Mouse (Mus musculus) CH12.LX (cell line): ENCODE data around the gene Tmem206. TPM values are rescaled to one million over a fixed set of nuclear protein-coding genes. Genes with fewer than 3 reads are reported as not detected.

Experiments
- DNase-seq: peaks from one replicate; pipeline ENCODE4 v3.0.0-alpha.2; 2013; ENCODE audit errors: extremely low read depth
- H3K27ac ChIP-seq: 2 replicates; pipeline ENCODE4 v1.5.1; 2012; ENCODE audit warnings: low read depth, mild to moderate bottlenecking, control low read depth, moderate library complexity; ENCODE audit not compliant: insufficient read depth
- H3K27me3 ChIP-seq: replicated peaks from 2 replicates; pipeline ENCODE3; 2012; ENCODE audit warnings: inconsistent platforms
- H3K36me3 ChIP-seq, 2 experiments: replicated peaks in 1 of 2; 2 replicates each; pipeline versions ENCODE3 to v1.6.1; 2012; ENCODE audit warnings: inconsistent platforms in 1 of 2, low read length in 1 of 2, mild to moderate bottlenecking in 1 of 2, mixed read lengths in 1 of 2, moderate library complexity in 1 of 2; ENCODE audit not compliant: control insufficient read depth in 1 of 2, insufficient read depth in 1 of 2
- H3K4me1 ChIP-seq, 2 experiments: 2 replicates each; pipeline ENCODE4 v1.6.1; 2012; ENCODE audit warnings: inconsistent platforms in 1 of 2, moderate library complexity in 1 of 2; ENCODE audit not compliant: insufficient read depth in 2 of 2, control insufficient read depth in 1 of 2
- H3K4me2 ChIP-seq: 2 replicates; pipeline ENCODE4 v1.6.1; 2012; ENCODE audit warnings: low read depth, mild to moderate bottlenecking, control low read depth; ENCODE audit not compliant: poor library complexity, insufficient read depth, severe bottlenecking
- H3K4me3 ChIP-seq, 3 experiments: fragments of 150-350 bp in 1 of 3; sonication (generic) in 1 of 3; replicated peaks in 1 of 3; 2 replicates each; pipeline versions ENCODE3 to v1.5.1; 2011 to 2012; ENCODE audit warnings: low read depth in 2 of 3, low read length in 2 of 3, mild to moderate bottlenecking in 2 of 3, moderate library complexity in 2 of 3, control low read depth in 1 of 3, improper control_type of control experiment in 1 of 3, inconsistent platforms in 1 of 3, mixed read lengths in 1 of 3; ENCODE audit not compliant: poor library complexity in 1 of 3
- H3K79me2 ChIP-seq: replicated peaks from 2 replicates; pipeline ENCODE4 v1.6.1; 2012; ENCODE audit warnings: mild to moderate bottlenecking, moderate library complexity; ENCODE audit not compliant: control insufficient read depth, poor library complexity, insufficient read depth, severe bottlenecking; ENCODE audit errors: extremely low read depth
- H3K9ac ChIP-seq: 2 replicates; pipeline ENCODE4 v1.6.1; 2012; ENCODE audit warnings: low read depth, mild to moderate bottlenecking, control low read depth, moderate library complexity; ENCODE audit not compliant: insufficient read depth
- H3K9me3 ChIP-seq: replicated peaks from 2 replicates; pipeline ENCODE3; 2012; ENCODE audit warnings: low read length, inconsistent platforms, mixed read lengths
- CTCF ChIP-seq, 2 experiments: IDR thresholded peaks in 1 of 2; conservative IDR thresholded peaks in 1 of 2; 2 replicates each; pipeline ENCODE4 v1.5.1; 2011 to 2012; ENCODE audit warnings: low read depth in 2 of 2, low read length in 2 of 2, improper control_type of control experiment in 1 of 2, inconsistent platforms in 1 of 2, mild to moderate bottlenecking in 1 of 2, moderate library complexity in 1 of 2
- E2F4 ChIP-seq: IDR thresholded peaks from 2 replicates; pipeline ENCODE4 v1.6.1; 2011; ENCODE audit warnings: low read depth, low read length, improper control_type of control experiment; ENCODE audit not compliant: insufficient replicate concordance
- ELF1 ChIP-seq: IDR thresholded peaks from 2 replicates; pipeline ENCODE4 v1.6.1; 2014; ENCODE audit warnings: low read depth, mild to moderate bottlenecking, inconsistent platforms, low read length, improper control_type of control experiment
- ETS1 ChIP-seq: conservative IDR thresholded peaks from 2 replicates; pipeline ENCODE4 v1.6.1; 2012; ENCODE audit warnings: low read depth, mild to moderate bottlenecking, inconsistent platforms, low read length, improper control_type of control experiment, moderate library complexity
- GABPA ChIP-seq: IDR thresholded peaks from 2 replicates; pipeline ENCODE4 v1.6.1; 2012; ENCODE audit warnings: low read depth, low read length, improper control_type of control experiment, inconsistent platforms; ENCODE audit not compliant: insufficient replicate concordance
- HCFC1 ChIP-seq: IDR thresholded peaks from 2 replicates; pipeline ENCODE4 v1.6.1; 2012; ENCODE audit warnings: low read depth, mild to moderate bottlenecking, inconsistent platforms, low read length, improper control_type of control experiment
- JUN ChIP-seq: IDR thresholded peaks from 2 replicates; pipeline ENCODE4 v1.6.1; 2011; ENCODE audit warnings: low read depth, mild to moderate bottlenecking, low read length, improper control_type of control experiment, moderate library complexity; ENCODE audit not compliant: insufficient read depth
- JUND ChIP-seq: conservative IDR thresholded peaks from 2 replicates; pipeline ENCODE4 v1.6.1; 2011; ENCODE audit warnings: low read depth, low read length, improper control_type of control experiment
- MEF2A ChIP-seq: IDR thresholded peaks from 2 replicates; pipeline ENCODE4 v1.6.1; 2014; ENCODE audit warnings: low read depth, mild to moderate bottlenecking, inconsistent platforms, low read length, improper control_type of control experiment, borderline replicate concordance
- NRF1 ChIP-seq: IDR thresholded peaks from 2 replicates; pipeline ENCODE4 v1.6.1; 2014; ENCODE audit warnings: low read depth, mild to moderate bottlenecking, inconsistent platforms, low read length, improper control_type of control experiment, moderate library complexity
- PAX5 ChIP-seq: IDR thresholded peaks from 2 replicates; pipeline ENCODE4 v1.6.1; 2012; ENCODE audit warnings: low read length, inconsistent platforms, mixed read lengths
- POLR2A ChIP-seq: IDR thresholded peaks from 2 replicates; pipeline ENCODE4 v1.6.1; 2011; ENCODE audit warnings: low read depth, mild to moderate bottlenecking, improper control_type of control experiment, low read length
- POLR2AphosphoS2 ChIP-seq: IDR thresholded peaks from 2 replicates; pipeline ENCODE4 v1.6.1; 2011; ENCODE audit warnings: low read depth, low read length, improper control_type of control experiment
- RAD21 ChIP-seq: IDR thresholded peaks from 2 replicates; pipeline ENCODE4 v1.6.1; 2011; ENCODE audit warnings: low read depth, mild to moderate bottlenecking, low read length, improper control_type of control experiment, moderate library complexity
- RCOR1 ChIP-seq: conservative IDR thresholded peaks from 2 replicates; pipeline ENCODE4 v1.6.1; 2012; ENCODE audit warnings: low read depth, mild to moderate bottlenecking, inconsistent platforms, low read length, improper control_type of control experiment
- SIN3A ChIP-seq: IDR thresholded peaks from 2 replicates; pipeline ENCODE4 v1.6.1; 2012; ENCODE audit warnings: low read length, improper control_type of control experiment, inconsistent platforms
- SMC3 ChIP-seq: IDR thresholded peaks from 2 replicates; pipeline ENCODE4 v1.6.1; 2011; ENCODE audit warnings: low read depth, low read length, improper control_type of control experiment
- TCF12 ChIP-seq: IDR thresholded peaks from 2 replicates; pipeline ENCODE4 v1.6.1; 2014; ENCODE audit warnings: low read depth, mild to moderate bottlenecking, inconsistent platforms, low read length, improper control_type of control experiment
- UBTF ChIP-seq: IDR thresholded peaks from 2 replicates; pipeline ENCODE4 v1.6.1; 2012; ENCODE audit warnings: low read depth, mild to moderate bottlenecking, inconsistent platforms, low read length, improper control_type of control experiment, moderate library complexity
- USF1 ChIP-seq: IDR thresholded peaks from 2 replicates; pipeline ENCODE4 v1.6.1; 2014; ENCODE audit warnings: low read depth, mild to moderate bottlenecking, inconsistent platforms, low read length, improper control_type of control experiment
- ZKSCAN1 ChIP-seq: IDR thresholded peaks from 2 replicates; pipeline ENCODE4 v1.6.1; 2012; ENCODE audit warnings: low read depth, inconsistent platforms, low read length, improper control_type of control experiment, borderline replicate concordance
- dilution Hi-C: fragments of 300-500 bp; cut with MboI; formaldehyde crosslinking; loops from 2 replicates; pipeline ENCODE4 v1.14.3; 2020; ENCODE audit warnings: low sequenced_read_pairs; ENCODE audit not compliant: extremely low pct_unique_long_range_greater_than_20kb, extremely low pct_ligation_motif_present
- in situ Hi-C: fragments of 300-500 bp; cut with MboI; formaldehyde crosslinking; loops from 3 replicates; pipeline ENCODE4 v1.14.3; 2019; ENCODE audit warnings: low sequenced_read_pairs, low pct_ligation_motif_present, low pct_unique_long_range_greater_than_20kb, mixed read lengths
- polyA plus RNA-seq: library from polyadenylated mRNA; unstranded; fragments of >175 nt; gene quantifications from 2 replicates; pipeline ENCODE4 v1.2.1, GENCODE M21; 2012; ENCODE audit warnings: low read depth; ENCODE audit not compliant: insufficient read length
- total RNA-seq, 2 experiments: library from RNA; depleted of rRNA; stranded (reverse); fragments of 300-350 nt in 1 of 2; fragments of >200 nt in 1 of 2; gene quantifications; 2 replicates each; pipeline ENCODE4 v1.2.3; 2012 to 2014

Gene Tmem206
- total and polyA plus RNA-seq, 3 experiments = 13.1 to 16.4 (median 15.4) TPM

DNA sequence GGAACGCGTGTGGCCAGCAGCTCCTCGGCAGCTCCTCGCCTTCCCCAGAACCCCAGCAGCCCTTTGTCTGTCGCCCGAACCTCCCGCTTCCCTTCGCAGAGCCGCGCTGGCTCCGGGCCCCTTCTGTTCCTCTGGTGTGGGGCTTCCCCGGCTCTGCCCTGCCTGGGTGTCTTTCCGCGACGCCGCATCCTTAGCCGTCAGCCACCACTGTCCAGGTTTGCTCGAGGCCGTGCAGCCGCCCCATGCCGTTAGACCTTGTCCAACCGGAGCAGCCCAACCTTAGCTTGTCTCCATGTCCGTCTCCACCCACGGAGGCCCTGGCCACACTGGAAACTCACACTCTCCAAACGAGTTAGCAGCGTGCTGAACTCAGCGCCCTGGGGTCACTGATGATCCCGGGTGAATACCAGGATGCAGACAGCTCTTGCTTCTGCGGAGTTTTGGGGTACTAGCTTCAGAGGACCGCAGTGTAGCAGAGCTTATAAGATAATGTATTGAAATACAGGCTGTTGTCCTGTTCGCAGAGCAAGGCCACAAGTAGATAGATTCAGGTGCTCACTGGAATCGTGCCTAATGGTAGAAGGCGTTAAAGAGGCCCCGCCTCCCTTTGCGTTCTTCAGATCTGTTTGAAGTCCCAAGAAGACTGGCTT is 646 bp downstream of the Tmem206 start (continued):
- no peak for TF ChIP-seq SMC3
- TF ChIP-seq ETS1 = 0 out of 2 replicates have a peak, but pooled peaks have one; percentile 13
- TF ChIP-seq USF1 = no peak
- TF ChIP-seq RAD21 = no peak
- no peak for TF ChIP-seq POLR2A
- no peak for TF ChIP-seq RCOR1
- no peak for TF ChIP-seq PAX5
- no peak for TF ChIP-seq POLR2AphosphoS2
- TF ChIP-seq UBTF = peak; percentile 88
- no peak for TF ChIP-seq ZKSCAN1
- TF ChIP-seq MEF2A = no peak

DNA sequence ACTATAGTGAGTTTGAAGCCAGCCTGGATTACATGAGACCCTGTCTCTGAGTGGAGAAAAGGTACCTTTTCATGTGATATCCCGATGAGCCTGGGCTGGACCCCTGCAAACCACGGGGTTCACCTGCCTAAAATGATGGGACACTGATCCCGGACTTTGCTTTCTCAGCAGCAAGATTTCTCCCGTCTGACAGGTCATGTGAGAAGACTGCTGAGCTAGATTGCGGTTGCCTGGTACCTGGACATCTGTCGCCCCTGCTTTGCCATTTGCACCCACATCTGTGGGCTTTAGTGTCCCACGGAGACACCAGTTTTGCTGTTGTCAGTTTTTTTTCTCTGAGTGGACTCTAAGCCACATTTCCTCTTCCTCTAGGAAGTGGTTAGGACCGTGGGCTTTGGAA is 1.5 kb downstream of the Tmem206 start:
- Histone ChIP-seq H3K4me2 (peak overlapping the region; percentile 73), H3K4me1 (peaks cover 19 to 52% of the 10 kb centered on the region in 2 experiments), H3K36me3 (peaks cover 4 to 38% of the 10 kb centered on the region in 2 experiments), H3K27me3 (no peaks in the 10 kb centered on the region), H3K9ac (no peak overlapping the region), H3K4me3 (no peak overlapping the region), H3K9me3 (no peaks in the 10 kb centered on the region), H3K27ac (no peak overlapping the region), H3K79me2 (peaks cover 15% of the 10 kb centered on the region)
- TF ChIP-seq RAD21 (no peak), ZKSCAN1 (no peak), JUND (no peak), JUN (no peak), GABPA (no peak), TCF12 (no peak), CTCF (conservative IDR thresholded peaks at IDR 0.05 in 1 of 2, IDR thresholded peaks at IDR 0.05 in 1 of 2; ENCODE audit: low read depth in 2 of 2, low read length in 2 of 2) (no peak), SIN3A (no peak), USF1 (no peak), ELF1 (no peak), NRF1 (no peak), HCFC1 (no peak), E2F4 (no peak)
- in situ Hi-C loops (loop anchor here (25.0 kb wide), 1 partner anchor 485 kb away; the partner anchor contains the start of gene Nek2), dilution Hi-C loops (no loop called here)
- DNase-seq = no peak
